Mouse (Mus musculus) kidney, adult 2 months (tissue): ENCODE measurements around the gene Galnt2.

Experiments used
- CTCF ChIP-seq: fragments of 200-500 bp; conservative IDR thresholded peaks from 2 replicates; pipeline ENCODE4 v1.5.1; 2011; ENCODE audit warnings: low read depth, mild to moderate bottlenecking, control low read depth, low read length, moderate library complexity, mixed read lengths; ENCODE audit not compliant: insufficient read depth, insufficient read length
- POLR2A ChIP-seq: fragments of 200-500 bp; IDR thresholded peaks from one replicate; pipeline ENCODE4 v1.6.1; 2011; ENCODE audit warnings: low read depth, low read length, control low read depth

DNA sequence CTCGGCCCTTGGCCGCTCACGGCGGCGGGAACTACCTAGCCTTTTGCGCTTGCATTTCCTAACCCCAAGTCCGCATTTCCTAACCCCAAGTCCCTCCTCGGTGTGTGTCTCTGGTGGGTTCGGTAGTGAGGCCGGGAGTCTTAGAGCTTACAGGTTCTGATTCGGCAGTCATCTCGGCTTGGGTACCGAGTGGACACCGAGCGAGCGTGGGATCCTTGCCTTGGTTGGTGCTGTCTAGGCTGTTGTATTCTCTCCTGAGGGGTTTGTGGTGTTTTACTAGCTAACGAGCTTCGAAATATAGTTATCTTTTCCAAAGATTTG, 1.0 kb downstream of the Galnt2 start:
- TF ChIP-seq CTCF (no peak), POLR2A (no peak)
